Mouse (Mus musculus) CH12.LX (cell line): ENCODE data around the gene Kynu. TPM values are rescaled to one million over a fixed set of nuclear protein-coding genes. Genes with fewer than 3 reads are reported as not detected.

Experiments used
- DNase-seq: peaks from one replicate; pipeline ENCODE4 v3.0.0-alpha.2; 2013; ENCODE audit errors: extremely low read depth
- H3K27ac ChIP-seq: 2 replicates; pipeline ENCODE4 v1.5.1; 2012; ENCODE audit warnings: low read depth, mild to moderate bottlenecking, control low read depth, moderate library complexity; ENCODE audit not compliant: insufficient read depth
- H3K27me3 ChIP-seq: replicated peaks from 2 replicates; pipeline ENCODE3; 2012; ENCODE audit warnings: inconsistent platforms
- H3K36me3 ChIP-seq, 2 experiments: replicated peaks in 1 of 2; 2 replicates each; pipeline versions ENCODE3 to v1.6.1; 2012; ENCODE audit warnings: inconsistent platforms in 1 of 2, low read length in 1 of 2, mild to moderate bottlenecking in 1 of 2, mixed read lengths in 1 of 2, moderate library complexity in 1 of 2; ENCODE audit not compliant: control insufficient read depth in 1 of 2, insufficient read depth in 1 of 2
- H3K4me1 ChIP-seq, 2 experiments: 2 replicates each; pipeline ENCODE4 v1.6.1; 2012; ENCODE audit warnings: inconsistent platforms in 1 of 2, moderate library complexity in 1 of 2; ENCODE audit not compliant: insufficient read depth in 2 of 2, control insufficient read depth in 1 of 2
- H3K4me2 ChIP-seq: 2 replicates; pipeline ENCODE4 v1.6.1; 2012; ENCODE audit warnings: low read depth, mild to moderate bottlenecking, control low read depth; ENCODE audit not compliant: poor library complexity, insufficient read depth, severe bottlenecking
- H3K4me3 ChIP-seq, 3 experiments: fragments of 150-350 bp in 1 of 3; sonication (generic) in 1 of 3; replicated peaks in 1 of 3; 2 replicates each; pipeline versions ENCODE3 to v1.5.1; 2011 to 2012; ENCODE audit warnings: low read depth in 2 of 3, low read length in 2 of 3, mild to moderate bottlenecking in 2 of 3, moderate library complexity in 2 of 3, control low read depth in 1 of 3, improper control_type of control experiment in 1 of 3, inconsistent platforms in 1 of 3, mixed read lengths in 1 of 3; ENCODE audit not compliant: poor library complexity in 1 of 3
- H3K79me2 ChIP-seq: replicated peaks from 2 replicates; pipeline ENCODE4 v1.6.1; 2012; ENCODE audit warnings: mild to moderate bottlenecking, moderate library complexity; ENCODE audit not compliant: control insufficient read depth, poor library complexity, insufficient read depth, severe bottlenecking; ENCODE audit errors: extremely low read depth
- H3K9ac ChIP-seq: 2 replicates; pipeline ENCODE4 v1.6.1; 2012; ENCODE audit warnings: low read depth, mild to moderate bottlenecking, control low read depth, moderate library complexity; ENCODE audit not compliant: insufficient read depth
- H3K9me3 ChIP-seq: replicated peaks from 2 replicates; pipeline ENCODE3; 2012; ENCODE audit warnings: low read length, inconsistent platforms, mixed read lengths
- BHLHE40 ChIP-seq: IDR thresholded peaks from 2 replicates; pipeline ENCODE4 v1.6.1; 2011; ENCODE audit warnings: mild to moderate bottlenecking, low read depth, low read length, improper control_type of control experiment
- CHD1 ChIP-seq: IDR thresholded peaks from 2 replicates; pipeline ENCODE4 v1.6.1; 2012; ENCODE audit warnings: low read depth, low read length, improper control_type of control experiment, inconsistent platforms
- CHD2 ChIP-seq: IDR thresholded peaks from 2 replicates; pipeline ENCODE4 v1.6.1; 2011; ENCODE audit warnings: low read length, improper control_type of control experiment
- CTCF ChIP-seq, 2 experiments: IDR thresholded peaks in 1 of 2; conservative IDR thresholded peaks in 1 of 2; 2 replicates each; pipeline ENCODE4 v1.5.1; 2011 to 2012; ENCODE audit warnings: low read depth in 2 of 2, low read length in 2 of 2, improper control_type of control experiment in 1 of 2, inconsistent platforms in 1 of 2, mild to moderate bottlenecking in 1 of 2, moderate library complexity in 1 of 2
- E2F4 ChIP-seq: IDR thresholded peaks from 2 replicates; pipeline ENCODE4 v1.6.1; 2011; ENCODE audit warnings: low read depth, low read length, improper control_type of control experiment; ENCODE audit not compliant: insufficient replicate concordance
- ELF1 ChIP-seq: IDR thresholded peaks from 2 replicates; pipeline ENCODE4 v1.6.1; 2014; ENCODE audit warnings: low read depth, mild to moderate bottlenecking, inconsistent platforms, low read length, improper control_type of control experiment
- EP300 ChIP-seq: IDR thresholded peaks from 2 replicates; pipeline ENCODE4 v1.6.1; 2011; ENCODE audit warnings: low read length, improper control_type of control experiment
- ETS1 ChIP-seq: conservative IDR thresholded peaks from 2 replicates; pipeline ENCODE4 v1.6.1; 2012; ENCODE audit warnings: low read depth, mild to moderate bottlenecking, inconsistent platforms, low read length, improper control_type of control experiment, moderate library complexity
- HCFC1 ChIP-seq: IDR thresholded peaks from 2 replicates; pipeline ENCODE4 v1.6.1; 2012; ENCODE audit warnings: low read depth, mild to moderate bottlenecking, inconsistent platforms, low read length, improper control_type of control experiment
- IRF4 ChIP-seq: IDR thresholded peaks from 2 replicates; pipeline ENCODE4 v1.6.1; 2014; ENCODE audit warnings: low read depth, mild to moderate bottlenecking, inconsistent platforms, low read length, improper control_type of control experiment
- JUN ChIP-seq: IDR thresholded peaks from 2 replicates; pipeline ENCODE4 v1.6.1; 2011; ENCODE audit warnings: low read depth, mild to moderate bottlenecking, low read length, improper control_type of control experiment, moderate library complexity; ENCODE audit not compliant: insufficient read depth
- MAFK ChIP-seq: IDR thresholded peaks from 2 replicates; pipeline ENCODE4 v1.6.1; 2011; ENCODE audit warnings: low read length, improper control_type of control experiment; ENCODE audit not compliant: insufficient replicate concordance
- MAX ChIP-seq: IDR thresholded peaks from 2 replicates; pipeline ENCODE4 v1.6.1; 2011; ENCODE audit warnings: low read length, improper control_type of control experiment
- MAZ ChIP-seq: IDR thresholded peaks from 2 replicates; pipeline ENCODE4 v1.6.1; 2012; ENCODE audit warnings: low read depth, mild to moderate bottlenecking, inconsistent platforms, low read length, improper control_type of control experiment, moderate library complexity
- MEF2A ChIP-seq: IDR thresholded peaks from 2 replicates; pipeline ENCODE4 v1.6.1; 2014; ENCODE audit warnings: low read depth, mild to moderate bottlenecking, inconsistent platforms, low read length, improper control_type of control experiment, borderline replicate concordance
- MXI1 ChIP-seq: IDR thresholded peaks from 2 replicates; pipeline ENCODE4 v1.6.1; 2011; ENCODE audit warnings: mild to moderate bottlenecking, low read depth, low read length, improper control_type of control experiment
- MYC ChIP-seq: IDR thresholded peaks from 2 replicates; pipeline ENCODE4 v1.6.1; 2011; ENCODE audit warnings: low read depth, mild to moderate bottlenecking, improper control_type of control experiment, low read length
- NELFE ChIP-seq: IDR thresholded peaks from 2 replicates; pipeline ENCODE4 v1.6.1; 2011; ENCODE audit warnings: low read depth, low read length, improper control_type of control experiment
- NRF1 ChIP-seq: IDR thresholded peaks from 2 replicates; pipeline ENCODE4 v1.6.1; 2014; ENCODE audit warnings: low read depth, mild to moderate bottlenecking, inconsistent platforms, low read length, improper control_type of control experiment, moderate library complexity
- POLR2AphosphoS2 ChIP-seq: IDR thresholded peaks from 2 replicates; pipeline ENCODE4 v1.6.1; 2011; ENCODE audit warnings: low read depth, low read length, improper control_type of control experiment
- RAD21 ChIP-seq: IDR thresholded peaks from 2 replicates; pipeline ENCODE4 v1.6.1; 2011; ENCODE audit warnings: low read depth, mild to moderate bottlenecking, low read length, improper control_type of control experiment, moderate library complexity
- TBP ChIP-seq: conservative IDR thresholded peaks from 2 replicates; pipeline ENCODE4 v1.6.1; 2011; ENCODE audit warnings: low read depth, low read length, improper control_type of control experiment
- TCF12 ChIP-seq: IDR thresholded peaks from 2 replicates; pipeline ENCODE4 v1.6.1; 2014; ENCODE audit warnings: low read depth, mild to moderate bottlenecking, inconsistent platforms, low read length, improper control_type of control experiment
- UBTF ChIP-seq: IDR thresholded peaks from 2 replicates; pipeline ENCODE4 v1.6.1; 2012; ENCODE audit warnings: low read depth, mild to moderate bottlenecking, inconsistent platforms, low read length, improper control_type of control experiment, moderate library complexity
- USF2 ChIP-seq: conservative IDR thresholded peaks from 2 replicates; pipeline ENCODE4 v1.6.1; 2011; ENCODE audit warnings: low read depth, low read length, improper control_type of control experiment
- ZMIZ1 ChIP-seq: IDR thresholded peaks from 2 replicates; pipeline ENCODE4 v1.6.1; 2012; ENCODE audit warnings: low read depth, mild to moderate bottlenecking, inconsistent platforms, low read length, improper control_type of control experiment
- dilution Hi-C: fragments of 300-500 bp; cut with MboI; formaldehyde crosslinking; loops from 2 replicates; pipeline ENCODE4 v1.14.3; 2020; ENCODE audit warnings: low sequenced_read_pairs; ENCODE audit not compliant: extremely low pct_unique_long_range_greater_than_20kb, extremely low pct_ligation_motif_present
- in situ Hi-C: fragments of 300-500 bp; cut with MboI; formaldehyde crosslinking; loops from 3 replicates; pipeline ENCODE4 v1.14.3; 2019; ENCODE audit warnings: low sequenced_read_pairs, low pct_ligation_motif_present, low pct_unique_long_range_greater_than_20kb, mixed read lengths
- polyA plus RNA-seq: library from polyadenylated mRNA; unstranded; fragments of >175 nt; gene quantifications from 2 replicates; pipeline ENCODE4 v1.2.1, GENCODE M21; 2012; ENCODE audit warnings: low read depth; ENCODE audit not compliant: insufficient read length
- total RNA-seq, 2 experiments: library from RNA; depleted of rRNA; stranded (reverse); fragments of 300-350 nt in 1 of 2; fragments of >200 nt in 1 of 2; gene quantifications; 2 replicates each; pipeline ENCODE4 v1.2.3; 2012 to 2014

Gene Kynu
- total and polyA plus RNA-seq, 3 experiments, result 42.4 to 106 (median 77.6) TPM

GRCm38 (mm10) chr2:43561209-43561608, 6.1 kb downstream of the Kynu start:
- H3K79me2 ChIP-seq, result peaks cover 18% of the 10 kb centered on the region
- peaks cover 24 to 57% of the 10 kb centered on the region in 2 experiments for H3K36me3 ChIP-seq
- no peaks in the 10 kb centered on the region for H3K27me3 ChIP-seq
- no peak for TF ChIP-seq NRF1
- no peak for TF ChIP-seq RAD21
- TF ChIP-seq JUN, result no peak
- no peak for TF ChIP-seq MEF2A
- no peak for TF ChIP-seq ETS1
- TF ChIP-seq ELF1, result no peak
- no peak for TF ChIP-seq MAX
- no peak for TF ChIP-seq POLR2AphosphoS2
- peak; percentile 48; the same call in 1 of the 2 replicates for TF ChIP-seq EP300
- TF ChIP-seq MXI1, result no peak
- TF ChIP-seq TCF12, result no peak
- TF ChIP-seq MAFK, result no peak
- TF ChIP-seq CHD2, result no peak
- TF ChIP-seq BHLHE40, result peak; percentile 22; the same call in 1 of the 2 replicates
- TF ChIP-seq MYC, result no peak
- peak; percentile 26; the same call in 1 of the 2 replicates for TF ChIP-seq IRF4
- no peak for TF ChIP-seq USF2
- no peak for TF ChIP-seq CTCF (conservative IDR thresholded peaks at IDR 0.05 in 1 of 2, IDR thresholded peaks at IDR 0.05 in 1 of 2; ENCODE audit: low read depth in 2 of 2, low read length in 2 of 2)
- DNase-seq, result peak; percentile 42
- no peak overlapping the region for H3K27ac ChIP-seq
- no peaks in the 10 kb centered on the region for H3K9me3 ChIP-seq
- H3K4me3 ChIP-seq, result no peak overlapping the region
- in situ Hi-C loops, result no loop called here
- H3K4me2 ChIP-seq, result no peak overlapping the region
- H3K4me1 ChIP-seq, result peaks cover 10 to 51% of the 10 kb centered on the region in 2 experiments
- dilution Hi-C loops, result no loop called here
- H3K9ac ChIP-seq, result no peak overlapping the region

- H3K4me2 ChIP-seq, result no peak overlapping the region
- no peak overlapping the region for H3K4me3 ChIP-seq
- H3K79me2 ChIP-seq, result peaks cover 18% of the 10 kb centered on the region
- no peak for TF ChIP-seq IRF4
- no peak for TF ChIP-seq NRF1
- no peak for TF ChIP-seq E2F4
- no peak for TF ChIP-seq JUN
- no peak for TF ChIP-seq MAFK
- no peak for TF ChIP-seq BHLHE40
- no peak for TF ChIP-seq POLR2AphosphoS2
- TF ChIP-seq ELF1, result no peak
- no peak for TF ChIP-seq CHD2
- TF ChIP-seq ZMIZ1, result no peak
- no peak for TF ChIP-seq MAZ
- no peak for TF ChIP-seq HCFC1
- no peak for TF ChIP-seq MEF2A
- no peak for TF ChIP-seq TBP
- TF ChIP-seq NELFE, result no peak
- TF ChIP-seq CHD1, result no peak
- TF ChIP-seq UBTF, result no peak
- no peak for TF ChIP-seq RAD21
- peaks cover 12 to 59% of the 10 kb centered on the region in 2 experiments for H3K4me1 ChIP-seq
- no peak overlapping the region for H3K27ac ChIP-seq
- peaks cover 33 to 71% of the 10 kb centered on the region in 2 experiments for H3K36me3 ChIP-seq
- dilution Hi-C loops (no loop called here), in situ Hi-C loops (no loop called here)
- H3K9me3 ChIP-seq, result no peaks in the 10 kb centered on the region
- no peak for DNase-seq
- H3K9ac ChIP-seq, result no peak overlapping the region
- no peaks in the 10 kb centered on the region for H3K27me3 ChIP-seq
These were observed 7.7 kb downstream of the Kynu start for GRCm38 (mm10) chr2:43562779-43563178.
